Mouse (Mus musculus): Measurements from ENCODE around the gene Exoc1. TPM values are rescaled to one million over a fixed set of nuclear protein-coding genes. Genes with fewer than 3 reads are reported as not detected.

The Exoc1 gene
- polyA plus RNA-seq, 1 experiment from 2014 or later: 61.0 TPM

DNA sequence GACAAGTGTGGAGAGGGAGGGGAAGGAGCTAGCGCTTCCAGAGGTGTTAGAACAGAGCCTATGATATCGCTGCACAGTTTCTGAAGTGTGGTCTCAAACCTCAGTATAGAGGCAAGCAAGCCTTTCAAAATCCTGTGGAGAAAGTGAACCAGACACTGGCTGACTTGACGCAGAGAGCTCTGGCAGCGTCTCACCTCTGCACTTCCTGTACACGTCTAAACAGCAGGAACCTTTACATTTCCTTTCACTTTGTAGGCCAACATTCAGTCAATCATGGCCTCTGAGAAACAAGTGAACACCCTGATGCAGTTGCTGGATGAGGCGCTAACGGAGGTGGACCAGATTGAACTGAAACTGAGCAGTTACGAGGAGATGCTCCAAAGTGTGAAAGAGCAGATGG lies 14.1 kb downstream of the Exoc1 start:
- no peaks in the 10 kb centered on the region for H3K27me3 ChIP-seq
- no peak overlapping the region for H3K4me3 ChIP-seq (replicated peaks)
- no peak overlapping the region for H3K9ac ChIP-seq
- no peak overlapping the region for H3K4me2 ChIP-seq
- 96% methylated on average over 8 of the region's 8 CpGs for WGBS
- no peak for ATAC-seq (ENCODE audit: low FRiP score)
- H3K9me3 ChIP-seq: no peaks in the 10 kb centered on the region
- no peak overlapping the region for H3K27ac ChIP-seq
- H3K36me3 ChIP-seq (replicated peaks): peaks cover 60% of the 10 kb centered on the region
- H3K4me1 ChIP-seq: no peaks in the 10 kb centered on the region

DNA sequence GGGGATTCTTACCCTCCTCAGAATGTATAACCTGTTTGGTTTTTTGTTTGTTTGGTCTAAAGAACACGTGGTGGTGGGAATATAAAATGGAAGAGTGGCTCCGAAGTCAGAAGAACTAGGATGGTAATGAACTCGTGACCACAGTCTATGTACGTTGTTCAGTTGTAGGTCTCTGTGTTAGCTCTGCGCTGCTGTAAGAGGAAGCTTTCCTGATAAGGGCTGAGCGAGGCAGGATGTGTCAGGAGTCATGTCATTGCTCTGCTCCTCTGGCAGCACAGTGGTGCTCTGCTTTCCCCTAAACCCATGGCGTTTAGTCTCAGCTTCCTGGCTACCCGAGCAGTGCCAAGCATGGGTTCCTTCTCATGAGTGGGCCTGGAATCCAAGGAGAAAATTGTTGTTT lies 21.3 kb downstream of the Exoc1 start:
- 91% methylated on average over 8 of the region's 8 CpGs for WGBS
- Histone ChIP-seq H3K4me2 (no peak overlapping the region), H3K4me1 (no peaks in the 10 kb centered on the region), H3K27ac (no peak overlapping the region), H3K4me3 (replicated peaks) (no peak overlapping the region), H3K36me3 (replicated peaks) (peaks cover 47% of the 10 kb centered on the region), H3K9me3 (no peaks in the 10 kb centered on the region), H3K27me3 (no peaks in the 10 kb centered on the region), H3K9ac (no peak overlapping the region)
- no peak for ATAC-seq (ENCODE audit: low FRiP score)

DNA sequence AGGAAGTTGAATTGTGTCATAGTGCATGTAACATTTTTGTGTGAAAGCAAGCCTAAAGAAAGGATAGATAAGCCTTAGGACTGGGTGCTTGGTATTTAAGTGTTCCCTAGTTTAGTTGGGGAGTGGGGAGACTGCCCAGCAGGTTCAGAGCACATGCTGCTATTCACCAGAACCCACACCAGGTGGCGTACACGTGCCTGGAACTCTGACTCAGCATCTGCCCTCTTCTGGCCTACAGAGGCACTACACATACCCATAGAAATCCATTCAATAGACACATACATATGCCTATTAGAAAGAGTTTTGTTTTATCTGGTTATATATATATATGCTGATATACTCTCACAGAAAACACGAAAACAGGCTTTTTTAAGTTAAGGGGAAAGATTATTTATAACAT lies 36.2 kb downstream of the Exoc1 start:
- WGBS: 31% methylated on average over 3 of the region's 3 CpGs
- Histone ChIP-seq H3K36me3 (replicated peaks) (peaks cover 69% of the 10 kb centered on the region), H3K4me1 (no peaks in the 10 kb centered on the region), H3K4me3 (replicated peaks) (no peak overlapping the region), H3K9ac (no peak overlapping the region), H3K4me2 (no peak overlapping the region), H3K27ac (no peak overlapping the region), H3K9me3 (no peaks in the 10 kb centered on the region), H3K27me3 (no peaks in the 10 kb centered on the region)
- no peak for ATAC-seq (ENCODE audit: low FRiP score)

GRCm38 (mm10) chr5:76574251-76574650 lies 45.1 kb downstream of the Exoc1 start:
- peaks cover 24% of the 10 kb centered on the region for H3K36me3 ChIP-seq (replicated peaks)
- H3K27me3 ChIP-seq: no peaks in the 10 kb centered on the region
- H3K9ac ChIP-seq: no peak overlapping the region
- H3K9me3 ChIP-seq: no peaks in the 10 kb centered on the region
- 78% methylated on average over 7 of the region's 7 CpGs for WGBS
- no peak overlapping the region for H3K4me3 ChIP-seq (replicated peaks)
- no peaks in the 10 kb centered on the region for H3K4me1 ChIP-seq
- no peak overlapping the region for H3K4me2 ChIP-seq
- no peak for ATAC-seq (ENCODE audit: low FRiP score)
- no peak overlapping the region for H3K27ac ChIP-seq

DNA sequence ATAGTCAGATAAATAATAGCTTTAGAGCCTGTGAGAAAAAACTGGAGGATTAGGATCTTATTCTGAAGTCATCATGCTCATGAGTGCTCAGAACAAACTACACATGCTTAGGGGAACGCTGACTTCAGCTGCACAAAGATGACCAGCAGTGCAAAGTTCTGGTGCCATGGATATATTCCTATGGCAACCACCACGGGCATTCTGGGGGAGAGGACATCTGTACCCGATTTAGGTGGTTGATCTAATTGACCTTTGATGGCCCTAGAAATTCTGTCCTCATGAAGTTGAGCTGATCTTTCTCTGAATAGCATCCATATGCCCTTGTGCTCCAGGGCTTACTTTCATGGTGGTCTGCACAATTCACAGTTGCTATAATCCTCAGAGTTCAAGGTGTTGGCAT lies 47.9 kb downstream of the Exoc1 start:
- Histone ChIP-seq H3K27ac (no peak overlapping the region), H3K4me2 (no peak overlapping the region), H3K4me3 (replicated peaks) (no peak overlapping the region), H3K9me3 (no peaks in the 10 kb centered on the region), H3K4me1 (no peaks in the 10 kb centered on the region), H3K9ac (no peak overlapping the region), H3K36me3 (replicated peaks) (no peaks in the 10 kb centered on the region), H3K27me3 (no peaks in the 10 kb centered on the region)
- no peak for ATAC-seq (ENCODE audit: low FRiP score)
- WGBS: 81% methylated on average over 3 of the region's 3 CpGs

DNA sequence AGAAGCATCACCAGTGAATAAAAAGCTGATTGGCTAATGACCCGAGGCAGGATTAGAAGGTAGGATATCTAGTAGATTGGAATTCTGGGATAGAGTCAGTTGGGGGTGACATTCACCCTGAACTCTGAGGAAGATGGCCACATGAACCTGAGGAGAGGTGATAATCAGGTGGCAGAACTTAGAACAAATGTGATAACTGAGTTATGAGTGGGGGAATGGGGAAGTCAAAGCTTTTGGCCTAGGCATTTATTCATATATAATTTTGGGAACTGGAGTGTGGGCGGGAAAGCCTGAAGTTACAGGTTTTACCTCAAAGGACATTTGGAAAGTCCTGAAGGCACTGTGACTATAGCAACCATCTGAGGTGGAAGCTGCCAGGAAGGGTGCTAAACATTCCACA lies 56.3 kb downstream of the Exoc1 start:
- H3K4me1 ChIP-seq: peaks cover 11% of the 10 kb centered on the region
- no peak overlapping the region for H3K27ac ChIP-seq
- H3K9me3 ChIP-seq: no peaks in the 10 kb centered on the region
- WGBS: 82% methylated on average over 2 of the region's 2 CpGs
- no peaks in the 10 kb centered on the region for H3K36me3 ChIP-seq (replicated peaks)
- H3K9ac ChIP-seq: no peak overlapping the region
- H3K4me3 ChIP-seq (replicated peaks): no peak overlapping the region
- no peak overlapping the region for H3K4me2 ChIP-seq
- ATAC-seq (ENCODE audit: low FRiP score): no peak
- no peaks in the 10 kb centered on the region for H3K27me3 ChIP-seq

DNA sequence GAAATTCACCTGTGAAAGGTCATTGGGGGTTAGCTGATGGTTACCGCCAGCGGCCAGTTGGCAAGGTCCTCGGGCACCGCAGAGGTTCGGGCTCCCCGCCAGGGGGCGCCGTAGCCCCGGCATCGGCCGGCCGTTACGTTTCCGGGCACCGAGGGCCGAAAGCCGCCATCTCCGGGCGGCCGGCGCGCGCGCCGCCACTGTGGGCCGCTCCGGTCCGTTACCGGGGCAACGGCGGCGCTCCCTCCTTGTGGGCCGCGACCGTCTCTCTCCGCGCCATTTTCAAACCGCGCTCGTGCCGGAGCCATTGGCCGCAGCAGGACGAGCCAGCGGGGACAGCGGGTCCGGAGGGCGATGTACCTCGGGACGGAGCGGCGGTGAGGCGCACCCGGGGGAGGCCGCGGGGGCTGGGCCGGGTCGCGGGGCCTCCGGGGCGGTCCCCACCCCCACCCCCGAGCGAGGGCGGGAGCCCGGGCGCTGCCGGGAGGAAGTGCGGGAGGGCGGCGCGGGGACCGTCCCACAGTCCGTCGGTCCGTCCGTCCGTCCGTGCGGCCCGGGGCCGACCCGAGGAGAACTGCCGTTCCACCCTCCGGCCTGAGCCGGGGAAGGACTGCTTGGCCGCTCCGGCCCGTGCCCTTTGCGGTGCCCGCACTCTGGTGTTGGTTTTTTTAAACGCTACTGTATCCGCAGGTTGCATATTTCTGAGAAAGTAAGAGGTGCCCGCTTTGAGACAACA lies 59.6 kb downstream of the Exoc1 start, which contains the start of gene Cep135:
Gene Cep135, plus strand, starts transcription at position 148 of the 733 bp plus-strand sequence.
- peaks cover 13% of the 10 kb centered on the region for H3K4me1 ChIP-seq
- H3K4me3 ChIP-seq (replicated peaks): peak within 1 kb of the TSS; percentile 90
- H3K36me3 ChIP-seq (replicated peaks): peaks cover 12% of the 10 kb centered on the region
- no peaks in the 10 kb centered on the region for H3K27me3 ChIP-seq
- H3K27ac ChIP-seq: peak within 1 kb of the TSS; percentile 86
- WGBS: under 1% methylated on average over 84 of the region's 92 CpGs
- H3K9ac ChIP-seq: peak within 1 kb of the TSS; percentile 80
- H3K4me2 ChIP-seq: peak within 1 kb of the TSS; percentile 67
- no peaks in the 10 kb centered on the region for H3K9me3 ChIP-seq
- peak; percentile 98 for ATAC-seq (ENCODE audit: low FRiP score)

- Histone ChIP-seq H3K4me3 (replicated peaks) (peak overlapping the region; percentile 90), H3K9me3 (no peaks in the 10 kb centered on the region), H3K27ac (peak overlapping the region; percentile 86; the same call in 1 of the 2 replicates), H3K9ac (peak overlapping the region; percentile 80), H3K4me1 (peaks cover 13% of the 10 kb centered on the region), H3K4me2 (peak overlapping the region; percentile 67), H3K36me3 (replicated peaks) (peaks cover 18% of the 10 kb centered on the region), H3K27me3 (no peaks in the 10 kb centered on the region)
- ATAC-seq (ENCODE audit: low FRiP score): peak; percentile 13; the same call in 1 of the 2 replicates
- WGBS: 8% methylated on average over 7 of the region's 7 CpGs
These were observed 60.2 kb downstream of the Exoc1 start for GRCm38 (mm10) chr5:76589311-76589710.

GRCm38 (mm10) chr5:76590009-76590408 lies 60.9 kb downstream of the Exoc1 start:
- Histone ChIP-seq H3K9me3 (no peaks in the 10 kb centered on the region), H3K27me3 (no peaks in the 10 kb centered on the region), H3K36me3 (replicated peaks) (peaks cover 25% of the 10 kb centered on the region), H3K27ac (no peak overlapping the region), H3K9ac (no peak overlapping the region), H3K4me2 (peak overlapping the region; percentile 67), H3K4me3 (replicated peaks) (peak overlapping the region; percentile 90), H3K4me1 (peaks cover 13% of the 10 kb centered on the region)
- no peak for ATAC-seq (ENCODE audit: low FRiP score)
- WGBS: 81% methylated on average over 2 of the region's 2 CpGs

- Histone ChIP-seq H3K36me3 (replicated peaks) (peaks cover 44% of the 10 kb centered on the region), H3K27me3 (no peaks in the 10 kb centered on the region), H3K9ac (no peak overlapping the region), H3K4me2 (no peak overlapping the region), H3K9me3 (no peaks in the 10 kb centered on the region), H3K4me3 (replicated peaks) (no peak overlapping the region), H3K27ac (no peak overlapping the region), H3K4me1 (peaks cover 13% of the 10 kb centered on the region)
- no peak for ATAC-seq (ENCODE audit: low FRiP score)
- 47% methylated on average over 9 of the region's 9 CpGs for WGBS
These were observed 62.8 kb downstream of the Exoc1 start for GRCm38 (mm10) chr5:76591885-76592284.

GRCm38 (mm10) chr5:76609702-76610370 lies 80.7 kb downstream of the Exoc1 start:
- H3K9ac ChIP-seq: no peak overlapping the region
- H3K27ac ChIP-seq: no peak overlapping the region
- no peaks in the 10 kb centered on the region for H3K9me3 ChIP-seq
- H3K27me3 ChIP-seq: no peaks in the 10 kb centered on the region
- no peak overlapping the region for H3K4me3 ChIP-seq (replicated peaks)
- no peak for ATAC-seq (ENCODE audit: low FRiP score)
- H3K4me2 ChIP-seq: no peak overlapping the region
- no peaks in the 10 kb centered on the region for H3K4me1 ChIP-seq
- H3K36me3 ChIP-seq (replicated peaks): peaks cover 86% of the 10 kb centered on the region
- 95% methylated on average over 8 of the region's 8 CpGs for WGBS

DNA sequence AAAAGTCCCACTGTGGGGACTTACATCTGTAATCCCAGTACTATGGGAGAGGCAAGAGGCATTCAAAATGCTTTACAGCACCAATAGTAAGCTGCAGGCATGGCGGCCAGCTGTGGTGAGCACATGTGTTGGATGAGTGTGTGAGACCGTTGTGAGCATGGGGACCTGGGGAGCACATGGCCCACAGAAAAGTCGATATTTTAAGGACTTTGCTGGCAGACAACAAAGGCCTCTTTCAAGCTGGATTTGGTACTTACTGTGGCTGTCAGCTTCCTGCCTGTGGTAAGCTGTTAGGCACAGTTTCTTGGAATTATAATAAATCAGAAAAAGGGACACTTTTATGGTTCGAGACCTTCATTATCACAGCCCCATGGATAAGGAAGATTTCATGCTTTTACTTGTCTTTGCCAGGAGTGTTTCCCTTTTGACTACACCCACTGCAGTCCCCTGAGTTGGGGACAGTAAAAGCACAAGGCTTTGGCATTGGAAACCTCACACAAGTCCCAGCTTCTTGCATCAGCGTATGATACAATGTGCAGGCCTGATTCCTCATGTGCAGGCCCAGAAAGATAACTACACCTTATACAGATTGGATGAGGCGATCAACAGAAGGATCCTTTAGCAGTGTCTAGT lies 83.9 kb downstream of the Exoc1 start:
- no peaks in the 10 kb centered on the region for H3K27me3 ChIP-seq
- no peak overlapping the region for H3K4me3 ChIP-seq (replicated peaks)
- H3K9me3 ChIP-seq: no peaks in the 10 kb centered on the region
- H3K4me2 ChIP-seq: no peak overlapping the region
- H3K36me3 ChIP-seq (replicated peaks): peaks cover 85% of the 10 kb centered on the region
- H3K4me1 ChIP-seq: no peaks in the 10 kb centered on the region
- ATAC-seq (ENCODE audit: low FRiP score): no peak
- no peak overlapping the region for H3K9ac ChIP-seq
- 91% methylated on average over 6 of the region's 6 CpGs for WGBS
- H3K27ac ChIP-seq: no peak overlapping the region

All from forebrain, embryonic 12.5 days (tissue).